Mouse (Mus musculus): Measurements from ENCODE around the gene Engase. TPM values are rescaled to one million over a fixed set of nuclear protein-coding genes. Genes with fewer than 3 reads are reported as not detected.

Gene Engase
- 0.47 TPM for polyA plus RNA-seq (2014; fragmentation: Illumina TruSeq; extraction: RNeasy Lipid Tissue Mini Kit (QIAGEN cat#74804); ENCODE audit: low read depth, low replicate concordance)

GRCm38 (mm10) chr11:118476396-118477373, at the start of gene Engase:
Engase (plus strand) TSS chr11:118476829.

GRCm38 (mm10) chr11:118427986-118428385, 48.6 kb upstream of the Engase start, which contains the start of gene C1qtnf1:
C1qtnf1 (plus strand) TSS chr11:118428203.

Other genes starting within 250 kb of the Engase start
- gene Cyth1, start 228.2 kb upstream of the Engase start, polyA plus RNA-seq (2014; fragmentation: Illumina TruSeq; extraction: RNeasy Lipid Tissue Mini Kit (QIAGEN cat#74804); ENCODE audit: low read depth, low replicate concordance): 37.4 TPM
- gene Usp36, start 186.6 kb upstream of the Engase start, polyA plus RNA-seq (2014; fragmentation: Illumina TruSeq; extraction: RNeasy Lipid Tissue Mini Kit (QIAGEN cat#74804); ENCODE audit: low read depth, low replicate concordance): 3.4 TPM
- not detected for gene Cep295nl, start 134.3 kb upstream of the Engase start, polyA plus RNA-seq (2014; fragmentation: Illumina TruSeq; extraction: RNeasy Lipid Tissue Mini Kit (QIAGEN cat#74804); ENCODE audit: low read depth, low replicate concordance)
- gene Timp2, start 121.1 kb upstream of the Engase start, polyA plus RNA-seq (2014; fragmentation: Illumina TruSeq; extraction: RNeasy Lipid Tissue Mini Kit (QIAGEN cat#74804); ENCODE audit: low read depth, low replicate concordance): 85.3 TPM
- gene Lgals3bp, start 74.7 kb upstream of the Engase start, polyA plus RNA-seq (2014; fragmentation: Illumina TruSeq; extraction: RNeasy Lipid Tissue Mini Kit (QIAGEN cat#74804); ENCODE audit: low read depth, low replicate concordance): 39.3 TPM
- 4.8 TPM for gene Cant1, start 57.7 kb upstream of the Engase start, polyA plus RNA-seq (2014; fragmentation: Illumina TruSeq; extraction: RNeasy Lipid Tissue Mini Kit (QIAGEN cat#74804); ENCODE audit: low read depth, low replicate concordance)
- 5.8 TPM for gene C1qtnf1, start 48.6 kb upstream of the Engase start, polyA plus RNA-seq (2014; fragmentation: Illumina TruSeq; extraction: RNeasy Lipid Tissue Mini Kit (QIAGEN cat#74804); ENCODE audit: low read depth, low replicate concordance)